Mouse (Mus musculus): ENCODE data around the gene Map1b. TPM values are rescaled to one million over a fixed set of nuclear protein-coding genes. Genes with fewer than 3 reads are reported as not detected.

Gene Map1b
- polyA plus RNA-seq, 1 experiment from 2014 or later, result 43.7 TPM

GRCm38 (mm10) chr13:99398149-99398701, 118.1 kb downstream of the Map1b start:
- H3K9ac ChIP-seq (ENCODE audit: low read depth, low read length), result no peak overlapping the region
- H3K27ac ChIP-seq (ENCODE audit: low read depth, low read length), result no peak overlapping the region
- no peaks in the 10 kb centered on the region for H3K4me1 ChIP-seq (replicated peaks; ENCODE audit: control insufficient read depth, insufficient read depth, low read length)
- no peak overlapping the region for H3K4me3 ChIP-seq (ENCODE audit: low read depth, low read length)
- no peaks in the 10 kb centered on the region for H3K9me3 ChIP-seq (ENCODE audit: control insufficient read depth)
- peaks cover 18% of the 10 kb centered on the region; the same call in 1 of the 2 replicates for H3K36me3 ChIP-seq (ENCODE audit: control insufficient read depth, insufficient read depth)
- H3K27me3 ChIP-seq (replicated peaks; ENCODE audit: control insufficient read depth, insufficient read depth, low read length), result no peaks in the 10 kb centered on the region
- no peak for TF ChIP-seq CTCF (IDR thresholded peaks at IDR 0.05; ENCODE audit: low read depth)
- no peak overlapping the region for H3K4me2 ChIP-seq (replicated peaks; ENCODE audit: low read depth)
- no peak for ATAC-seq
- 83% methylated on average over 12 of the region's 12 CpGs for WGBS

GRCm38 (mm10) chr13:99397228-99397627, 119.1 kb downstream of the Map1b start:
- TF ChIP-seq CTCF (IDR thresholded peaks at IDR 0.05; ENCODE audit: low read depth), result no peak
- no peak for ATAC-seq
- WGBS, result 79% methylated on average over 7 of the region's 7 CpGs

GRCm38 (mm10) chr13:99395531-99395930, 120.8 kb downstream of the Map1b start:
- Histone ChIP-seq H3K36me3 (ENCODE audit: control insufficient read depth, insufficient read depth) (peaks cover 6% of the 10 kb centered on the region; the same call in 1 of the 2 replicates), H3K27me3 (replicated peaks; ENCODE audit: control insufficient read depth, insufficient read depth, low read length) (no peaks in the 10 kb centered on the region), H3K4me1 (replicated peaks; ENCODE audit: control insufficient read depth, insufficient read depth, low read length) (no peaks in the 10 kb centered on the region), H3K9ac (ENCODE audit: low read depth, low read length) (no peak overlapping the region), H3K9me3 (ENCODE audit: control insufficient read depth) (no peaks in the 10 kb centered on the region), H3K4me3 (ENCODE audit: low read depth, low read length) (no peak overlapping the region), H3K4me2 (replicated peaks; ENCODE audit: low read depth) (no peak overlapping the region), H3K27ac (ENCODE audit: low read depth, low read length) (no peak overlapping the region)
- TF ChIP-seq CTCF (IDR thresholded peaks at IDR 0.05; ENCODE audit: low read depth), result no peak
- no peak for ATAC-seq
- WGBS, result 83% methylated on average over 12 of the region's 12 CpGs

More at GRCm38 (mm10) chr13:99397228-99397627, 119.1 kb downstream of the Map1b start:
- Histone ChIP-seq H3K4me2 (replicated peaks; ENCODE audit: low read depth) (no peak overlapping the region), H3K27me3 (replicated peaks; ENCODE audit: control insufficient read depth, insufficient read depth, low read length) (no peaks in the 10 kb centered on the region), H3K4me3 (ENCODE audit: low read depth, low read length) (no peak overlapping the region), H3K27ac (ENCODE audit: low read depth, low read length) (no peak overlapping the region), H3K9ac (ENCODE audit: low read depth, low read length) (no peak overlapping the region), H3K36me3 (ENCODE audit: control insufficient read depth, insufficient read depth) (peaks cover 12% of the 10 kb centered on the region; the same call in 1 of the 2 replicates), H3K4me1 (replicated peaks; ENCODE audit: control insufficient read depth, insufficient read depth, low read length) (no peaks in the 10 kb centered on the region), H3K9me3 (ENCODE audit: control insufficient read depth) (no peaks in the 10 kb centered on the region)

- TF ChIP-seq CTCF (IDR thresholded peaks at IDR 0.05; ENCODE audit: low read depth), result peak; percentile 46
- no peaks in the 10 kb centered on the region for H3K9me3 ChIP-seq (ENCODE audit: control insufficient read depth)
- WGBS, result 72% methylated on average over 3 of the region's 3 CpGs
Observed at GRCm38 (mm10) chr13:99394694-99395093, 121.6 kb downstream of the Map1b start.

GRCm38 (mm10) chr13:99393128-99393527, 123.2 kb downstream of the Map1b start:
- Histone ChIP-seq H3K9me3 (ENCODE audit: control insufficient read depth) (no peaks in the 10 kb centered on the region), H3K27ac (ENCODE audit: low read depth, low read length) (no peak overlapping the region), H3K4me1 (replicated peaks; ENCODE audit: control insufficient read depth, insufficient read depth, low read length) (no peaks in the 10 kb centered on the region), H3K36me3 (ENCODE audit: control insufficient read depth, insufficient read depth) (no peaks in the 10 kb centered on the region), H3K4me3 (ENCODE audit: low read depth, low read length) (no peak overlapping the region), H3K9ac (ENCODE audit: low read depth, low read length) (no peak overlapping the region), H3K27me3 (replicated peaks; ENCODE audit: control insufficient read depth, insufficient read depth, low read length) (no peaks in the 10 kb centered on the region), H3K4me2 (replicated peaks; ENCODE audit: low read depth) (no peak overlapping the region)
- ATAC-seq, result no peak
- WGBS, result 79% methylated on average over 3 of the region's 3 CpGs
- no peak for TF ChIP-seq CTCF (IDR thresholded peaks at IDR 0.05; ENCODE audit: low read depth)

More at GRCm38 (mm10) chr13:99394694-99395093, 121.6 kb downstream of the Map1b start:
- no peaks in the 10 kb centered on the region for H3K27me3 ChIP-seq (replicated peaks; ENCODE audit: control insufficient read depth, insufficient read depth, low read length)
- H3K4me3 ChIP-seq (ENCODE audit: low read depth, low read length), result no peak overlapping the region
- H3K36me3 ChIP-seq (ENCODE audit: control insufficient read depth, insufficient read depth), result no peaks in the 10 kb centered on the region
- no peak overlapping the region for H3K9ac ChIP-seq (ENCODE audit: low read depth, low read length)
- no peak overlapping the region for H3K27ac ChIP-seq (ENCODE audit: low read depth, low read length)
- no peaks in the 10 kb centered on the region for H3K4me1 ChIP-seq (replicated peaks; ENCODE audit: control insufficient read depth, insufficient read depth, low read length)
- no peak overlapping the region for H3K4me2 ChIP-seq (replicated peaks; ENCODE audit: low read depth)
- no peak for ATAC-seq

GRCm38 (mm10) chr13:99391417-99391816, 124.9 kb downstream of the Map1b start:
- no peak overlapping the region for H3K27ac ChIP-seq (ENCODE audit: low read depth, low read length)
- no peak for ATAC-seq
- 84% methylated on average over 3 of the region's 3 CpGs for WGBS

More at GRCm38 (mm10) chr13:99391417-99391816, 124.9 kb downstream of the Map1b start:
- no peaks in the 10 kb centered on the region for H3K4me1 ChIP-seq (replicated peaks; ENCODE audit: control insufficient read depth, insufficient read depth, low read length)
- no peak overlapping the region for H3K4me3 ChIP-seq (ENCODE audit: low read depth, low read length)
- no peak for TF ChIP-seq CTCF (IDR thresholded peaks at IDR 0.05; ENCODE audit: low read depth)
- H3K9me3 ChIP-seq (ENCODE audit: control insufficient read depth), result no peaks in the 10 kb centered on the region
- no peaks in the 10 kb centered on the region for H3K36me3 ChIP-seq (ENCODE audit: control insufficient read depth, insufficient read depth)
- no peak overlapping the region for H3K9ac ChIP-seq (ENCODE audit: low read depth, low read length)
- H3K27me3 ChIP-seq (replicated peaks; ENCODE audit: control insufficient read depth, insufficient read depth, low read length), result no peaks in the 10 kb centered on the region
- no peak overlapping the region for H3K4me2 ChIP-seq (replicated peaks; ENCODE audit: low read depth)
